Mouse (Mus musculus): ENCODE results near the gene Aplp2.

DNA sequence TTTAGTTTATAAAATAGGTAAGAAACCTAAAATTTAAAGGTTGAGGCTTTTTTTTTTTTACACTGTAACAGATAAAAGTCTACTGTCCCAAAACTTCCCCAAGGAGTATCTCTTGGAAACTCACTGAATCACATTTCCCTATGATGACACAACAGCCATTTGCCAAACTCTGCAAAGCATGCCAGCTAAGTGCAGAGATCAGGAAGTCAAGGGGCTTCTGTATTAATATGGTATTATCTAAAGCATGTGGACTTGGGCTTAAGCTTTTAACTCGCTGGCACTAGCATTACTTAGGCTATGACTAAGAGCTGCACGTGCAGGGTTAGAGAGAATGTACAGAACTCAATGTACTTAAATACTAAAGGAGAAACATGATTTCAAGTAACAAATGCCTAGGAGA lies 22.4 kb downstream of the Aplp2 start:
- no peak for TF ChIP-seq CTCF (IDR thresholded peaks at IDR 0.05; ENCODE audit: low read depth, low read length)
- no peak for TF ChIP-seq POLR2A (IDR thresholded peaks at IDR 0.05; ENCODE audit: extremely low read depth, insufficient read depth, low read length)
